Mouse (Mus musculus) embryonic facial prominence, embryonic 10.5 days (tissue): Measurements from ENCODE around the gene Glt28d2. TPM values are rescaled to one million over a fixed set of nuclear protein-coding genes. Genes with fewer than 3 reads are reported as not detected.
"Not testable (repeated sequence)": the region's sequence is repeated elsewhere in the genome, so short reads cannot be mapped to it uniquely, and the experiment has no call there.

Experiments used
- DNase-seq: peaks from one replicate; pipeline ENCODE4 v3.0.0-alpha.2; 2017; ENCODE audit warnings: low spot score
- H3K27ac ChIP-seq: fragments of 300-500 bp; sonication (generic); replicated peaks from 2 replicates; pipeline ENCODE4 v1.5.1; 2016; ENCODE audit warnings: mild to moderate bottlenecking
- H3K27me3 ChIP-seq: fragments of 300-500 bp; sonication (generic); replicated peaks from 2 replicates; pipeline ENCODE4 v1.6.1; 2016; ENCODE audit warnings: low read depth, mild to moderate bottlenecking; ENCODE audit not compliant: poor library complexity, severe bottlenecking
- H3K36me3 ChIP-seq: fragments of 300-500 bp; sonication (generic); replicated peaks from 2 replicates; pipeline ENCODE4 v1.6.1; 2016; ENCODE audit warnings: mild to moderate bottlenecking, moderate library complexity
- H3K4me1 ChIP-seq: fragments of 300-500 bp; sonication (generic); 2 replicates; pipeline ENCODE4 v1.6.1; 2016
- H3K4me3 ChIP-seq: fragments of 300-500 bp; sonication (generic); 2 replicates; pipeline ENCODE4 v1.5.1; 2016; ENCODE audit warnings: mild to moderate bottlenecking, moderate library complexity
- H3K9me3 ChIP-seq: fragments of 300-500 bp; sonication (generic); 2 replicates; pipeline ENCODE4 v1.6.1; 2016; ENCODE audit warnings: mild to moderate bottlenecking
- WGBS: fragments of 180-500 bp; shearing (Covaris S2); methylation state at CpG from one replicate; pipeline ENCODE4 v1.1.7; 2016; 5-methylcytosine and 5-hydroxymethylcytosine counted together
- polyA plus RNA-seq: library from polyadenylated mRNA; unstranded; fragments of >200 nt; fragmentation: Nextera tagmentation; extraction: Ambion mirVana; gene quantifications from 2 replicates; pipeline ENCODE4 v1.2.1, GENCODE M21; 2016

The Glt28d2 gene
- polyA plus RNA-seq = 0.59 and 0.64 TPM in 2 replicates

- peak within 1 kb of the TSS; percentile 66 for H3K27ac ChIP-seq
These were observed at the start of gene Glt28d2, which contains the start of gene Gm37240 for GRCm38 (mm10) chr3:85887239-85887827. Glt28d2 (minus strand) TSS chr3:85887516. Gm37240 (minus strand) TSS chr3:85887518.

GRCm38 (mm10) chr3:85933586-85933985 is 46.3 kb upstream of the Glt28d2 start:
- Histone ChIP-seq H3K9me3 (no peaks in the 10 kb centered on the region), H3K4me3 (no peak overlapping the region), H3K4me1 (0 out of 2 replicates have a peak, but pooled peaks cover 3% of the 10 kb centered on the region), H3K27ac (no peak overlapping the region), H3K36me3 (no peaks in the 10 kb centered on the region), H3K27me3 (no peaks in the 10 kb centered on the region)
- DNase-seq = no peak
- 92% methylated on average over 5 of the region's 5 CpGs for WGBS

More at GRCm38 (mm10) chr3:85887239-85887827, at the start of gene Glt28d2, which contains the start of gene Gm37240:
- Histone ChIP-seq H3K4me1 (peaks cover 29% of the 10 kb centered on the region), H3K9me3 (no peaks in the 10 kb centered on the region), H3K4me3 (peak within 1 kb of the TSS; percentile 67), H3K27me3 (peaks cover 41% of the 10 kb centered on the region), H3K36me3 (no peaks in the 10 kb centered on the region)
- DNase-seq = peak; percentile 93
- under 1% methylated on average over 48 of the region's 48 CpGs for WGBS

GRCm38 (mm10) chr3:85931859-85932258 is 44.5 kb upstream of the Glt28d2 start:
- Histone ChIP-seq H3K9me3 (no peaks in the 10 kb centered on the region), H3K4me3 (no peak overlapping the region), H3K4me1 (peaks cover 8% of the 10 kb centered on the region), H3K27me3 (no peaks in the 10 kb centered on the region), H3K36me3 (no peaks in the 10 kb centered on the region), H3K27ac (no peak overlapping the region)
- WGBS = 74% methylated on average over 6 of the region's 6 CpGs
- peak; percentile 40 for DNase-seq

GRCm38 (mm10) chr3:85930671-85931255 is 43.4 kb upstream of the Glt28d2 start:
- H3K4me1 ChIP-seq = peaks cover 8% of the 10 kb centered on the region
- DNase-seq = no peak
- 74% methylated on average over 11 of the region's 11 CpGs for WGBS

GRCm38 (mm10) chr3:85929711-85930110 is 42.4 kb upstream of the Glt28d2 start:
- DNase-seq = no peak
- H3K27ac ChIP-seq = no peak overlapping the region
- H3K36me3 ChIP-seq = no peaks in the 10 kb centered on the region
- WGBS = 88% methylated on average over 5 of the region's 5 CpGs
- H3K9me3 ChIP-seq = no peaks in the 10 kb centered on the region
- no peak overlapping the region for H3K4me3 ChIP-seq
- H3K4me1 ChIP-seq = peaks cover 8% of the 10 kb centered on the region
- no peaks in the 10 kb centered on the region for H3K27me3 ChIP-seq

More at GRCm38 (mm10) chr3:85930671-85931255, 43.4 kb upstream of the Glt28d2 start:
- Histone ChIP-seq H3K27ac (no peak overlapping the region), H3K36me3 (no peaks in the 10 kb centered on the region), H3K4me3 (no peak overlapping the region), H3K9me3 (no peaks in the 10 kb centered on the region), H3K27me3 (no peaks in the 10 kb centered on the region)

GRCm38 (mm10) chr3:85928140-85928611 is 40.9 kb upstream of the Glt28d2 start:
- Histone ChIP-seq H3K4me1 (peaks cover 14% of the 10 kb centered on the region), H3K9me3 (no peaks in the 10 kb centered on the region), H3K27ac (no peak overlapping the region), H3K4me3 (no peak overlapping the region), H3K27me3 (no peaks in the 10 kb centered on the region), H3K36me3 (no peaks in the 10 kb centered on the region)
- DNase-seq = no peak
- 80% methylated on average over 5 of the region's 5 CpGs for WGBS

- H3K27me3 ChIP-seq = no peaks in the 10 kb centered on the region
- no peak overlapping the region for H3K27ac ChIP-seq
- no peaks in the 10 kb centered on the region for H3K36me3 ChIP-seq
- WGBS = 70% methylated on average over 9 of the region's 9 CpGs
- DNase-seq = no peak
- no peak overlapping the region for H3K4me3 ChIP-seq
- H3K9me3 ChIP-seq = no peaks in the 10 kb centered on the region
- H3K4me1 ChIP-seq = peaks cover 14% of the 10 kb centered on the region
These were observed 40.0 kb upstream of the Glt28d2 start for GRCm38 (mm10) chr3:85927296-85927695.

- WGBS = 48% methylated on average over 18 of the region's 18 CpGs
- H3K9me3 ChIP-seq = no peaks in the 10 kb centered on the region
- no peak overlapping the region for H3K4me3 ChIP-seq
- peak; percentile 84 for DNase-seq
- peaks cover 10% of the 10 kb centered on the region for H3K4me1 ChIP-seq
- no peak overlapping the region for H3K27ac ChIP-seq
- no peaks in the 10 kb centered on the region for H3K27me3 ChIP-seq
- no peaks in the 10 kb centered on the region for H3K36me3 ChIP-seq
These were observed 36.9 kb upstream of the Glt28d2 start for GRCm38 (mm10) chr3:85923954-85924945.

- H3K36me3 ChIP-seq = no peaks in the 10 kb centered on the region
- DNase-seq = no peak
- WGBS = 70% methylated on average over 8 of the region's 8 CpGs
- H3K9me3 ChIP-seq = no peaks in the 10 kb centered on the region
- no peaks in the 10 kb centered on the region for H3K27me3 ChIP-seq
- H3K27ac ChIP-seq = no peak overlapping the region
- H3K4me1 ChIP-seq = peaks cover 10% of the 10 kb centered on the region
- H3K4me3 ChIP-seq = no peak overlapping the region
These were observed 36.0 kb upstream of the Glt28d2 start for GRCm38 (mm10) chr3:85923343-85923742.

- 0 out of 2 replicates have a peak, but pooled peaks cover 6% of the 10 kb centered on the region for H3K4me1 ChIP-seq
- H3K36me3 ChIP-seq = no peaks in the 10 kb centered on the region
- H3K4me3 ChIP-seq = no peak overlapping the region
- H3K27me3 ChIP-seq = no peaks in the 10 kb centered on the region
- WGBS = 86% methylated on average over 3 of the region's 3 CpGs
- DNase-seq = no peak
- H3K27ac ChIP-seq = no peak overlapping the region
- H3K9me3 ChIP-seq = no peaks in the 10 kb centered on the region
These were observed 35.0 kb upstream of the Glt28d2 start for GRCm38 (mm10) chr3:85922331-85922730.

GRCm38 (mm10) chr3:85920671-85921070 is 33.4 kb upstream of the Glt28d2 start:
- DNase-seq = not testable (repeated sequence)

GRCm38 (mm10) chr3:85917600-85917999 is 30.3 kb upstream of the Glt28d2 start:
- WGBS = 17% methylated on average over 4 of the region's 4 CpGs

More at GRCm38 (mm10) chr3:85920671-85921070, 33.4 kb upstream of the Glt28d2 start:
- not testable (repeated sequence) for H3K27me3 ChIP-seq, H3K4me1 ChIP-seq, H3K9me3 ChIP-seq, H3K27ac ChIP-seq, H3K4me3 ChIP-seq, H3K36me3 ChIP-seq
- 93% methylated on average over 2 of the region's 2 CpGs for WGBS

More at GRCm38 (mm10) chr3:85917600-85917999, 30.3 kb upstream of the Glt28d2 start:
- DNase-seq = peak; percentile 27
- Histone ChIP-seq H3K9me3 (no peaks in the 10 kb centered on the region), H3K27me3 (no peaks in the 10 kb centered on the region), H3K27ac (no peak overlapping the region), H3K4me3 (no peak overlapping the region), H3K36me3 (no peaks in the 10 kb centered on the region), H3K4me1 (no peaks in the 10 kb centered on the region)
